Mouse (Mus musculus) testis, adult 2 months (tissue): Measurements from ENCODE around the gene Sept8.

ENCODE experiments used
- CTCF ChIP-seq: fragments of 200-500 bp; IDR thresholded peaks from 2 replicates; pipeline ENCODE4 v1.5.1; 2012; ENCODE audit warnings: low read depth, mild to moderate bottlenecking, inconsistent platforms, low read length, moderate library complexity; ENCODE audit not compliant: control insufficient read depth, insufficient read depth, insufficient replicate concordance
- POLR2A ChIP-seq: fragments of 200-500 bp; IDR thresholded peaks from 2 replicates; pipeline ENCODE4 v1.6.1; 2012; ENCODE audit warnings: low read depth, mild to moderate bottlenecking, inconsistent platforms, low read length, moderate library complexity; ENCODE audit not compliant: control insufficient read depth

DNA sequence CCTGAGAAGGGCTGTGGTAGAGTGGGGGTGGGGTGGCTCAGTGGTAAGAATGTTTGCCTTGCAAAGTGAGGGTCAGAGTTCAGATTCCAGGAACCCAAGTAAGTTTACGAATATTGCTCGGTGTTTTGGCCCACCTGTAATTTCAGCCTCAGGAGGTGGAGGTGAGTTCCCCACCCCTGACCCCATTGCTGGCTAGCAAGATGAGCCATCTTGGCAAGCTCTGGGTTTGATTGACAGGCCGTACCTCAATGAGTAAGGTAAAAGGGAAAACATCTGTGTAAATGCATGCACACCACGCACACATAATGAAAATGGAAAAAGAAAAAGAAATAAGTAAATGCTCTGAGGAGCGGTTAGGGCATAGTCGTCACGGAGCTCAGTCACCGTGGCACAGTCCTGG, 14.7 kb upstream of the Sept8 start:
- TF ChIP-seq POLR2A (no peak), CTCF (no peak)
